Mouse (Mus musculus): ENCODE data around the gene Fzd2.

DNA sequence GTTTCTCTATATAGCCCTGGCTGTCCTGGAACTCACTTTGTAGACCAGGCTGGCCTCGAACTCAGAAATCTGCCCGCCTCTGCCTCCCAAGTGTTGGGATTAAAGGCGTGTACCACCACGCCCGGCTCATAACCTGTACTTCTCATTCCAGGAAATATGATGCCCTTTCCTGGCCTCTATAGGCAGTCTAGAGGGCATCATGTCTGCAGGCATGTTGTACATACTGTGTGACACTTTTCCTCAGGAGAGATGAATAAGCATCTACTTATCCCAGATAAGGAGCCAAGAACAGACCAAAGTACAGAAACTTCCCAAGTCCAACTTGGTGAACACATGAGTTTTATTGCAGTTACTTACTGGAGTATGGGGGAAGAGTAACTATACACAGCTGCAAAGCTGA lies 45.5 kb upstream of the Fzd2 start:
- TF ChIP-seq HCFC1 (IDR thresholded peaks at IDR 0.05; ENCODE audit: borderline replicate concordance, insufficient read depth, low read length) (no peak), CHD2 (IDR thresholded peaks at IDR 0.05; ENCODE audit: low read depth, low read length) (no peak), ZC3H11A (IDR thresholded peaks at IDR 0.05; ENCODE audit: borderline replicate concordance, low read depth, low read length) (no peak), MAFK (IDR thresholded peaks at IDR 0.05; ENCODE audit: insufficient read depth, low read depth, low read length) (no peak)

Measured in ES-E14 (cell line).